Mouse (Mus musculus) forebrain, postnatal 0 days (tissue): ENCODE results near the gene Zgpat. TPM values are rescaled to one million over a fixed set of nuclear protein-coding genes. Genes with fewer than 3 reads are reported as not detected.

Experiments used
- ATAC-seq: fragments of 200-750 bp; cut with Nextera tagmentation; 2 replicates; pipeline ENCODE4 v1.8.0; 2017; ENCODE audit warnings: mild to moderate bottlenecking, moderate library complexity
- DNase-seq: peaks from one replicate; pipeline ENCODE4 v3.0.0-alpha.2; 2015
- H3K27ac ChIP-seq: fragments of 300-500 bp; sonication (generic); 2 replicates; pipeline ENCODE4 v1.5.1; 2014; ENCODE audit warnings: low read depth, mild to moderate bottlenecking, antibody characterized with exemption, low read length, moderate library complexity, mixed read lengths
- H3K27me3 ChIP-seq: fragments of 300-500 bp; sonication (generic); 2 replicates; pipeline ENCODE4 v1.6.1; 2014; ENCODE audit warnings: mild to moderate bottlenecking, low read length, mixed read lengths; ENCODE audit not compliant: insufficient read depth
- H3K36me3 ChIP-seq: fragments of 300-500 bp; sonication (generic); 2 replicates; pipeline ENCODE4 v1.6.1; 2014; ENCODE audit warnings: mild to moderate bottlenecking, moderate library complexity; ENCODE audit not compliant: insufficient read depth
- H3K4me1 ChIP-seq: fragments of 300-500 bp; sonication (generic); 2 replicates; pipeline ENCODE4 v1.6.1; 2014; ENCODE audit warnings: antibody characterized with exemption; ENCODE audit not compliant: insufficient read depth
- H3K4me2 ChIP-seq: fragments of 300-500 bp; sonication (generic); 2 replicates; pipeline ENCODE4 v1.6.1; 2014; ENCODE audit warnings: low read depth, mild to moderate bottlenecking, moderate library complexity
- H3K4me3 ChIP-seq: fragments of 300-500 bp; sonication (generic); 2 replicates; pipeline ENCODE4 v1.5.1; 2014; ENCODE audit warnings: low read depth, low read length, mixed read lengths
- H3K9ac ChIP-seq: fragments of 300-500 bp; sonication (generic); 2 replicates; pipeline ENCODE4 v1.6.1; 2014; ENCODE audit warnings: mild to moderate bottlenecking
- H3K9me3 ChIP-seq: fragments of 300-500 bp; sonication (generic); 2 replicates; pipeline ENCODE4 v1.6.1; 2016; ENCODE audit warnings: low read length
- CTCF ChIP-seq: sonication (generic); IDR thresholded peaks from 2 replicates; pipeline ENCODE4 v1.5.1; 2016; ENCODE audit warnings: antibody characterized with exemption, control low read depth, low read depth
- WGBS: fragments of 180-500 bp; shearing (Covaris S2); extraction: QIAGEN DNeasy Blood & Tissue Kit; methylation state at CpG from one replicate; pipeline ENCODE4 v1.1.7; 2014; 5-methylcytosine and 5-hydroxymethylcytosine counted together
- polyA plus RNA-seq: library from polyadenylated mRNA; unstranded; fragments of >200 nt; fragmentation: Nextera tagmentation; extraction: Ambion mirVana; gene quantifications from 2 replicates; pipeline ENCODE4 v1.2.1, GENCODE M21; 2015
- total RNA-seq: library from RNA; depleted of rRNA; stranded (reverse); fragments of >200 nt; gene quantifications from 2 replicates; pipeline ENCODE4 v1.2.3, GENCODE M21; 2014

The Zgpat gene
- total and polyA plus RNA-seq, 2 experiments from 2014 or later, result 39.6 to 99.0 TPM

DNA sequence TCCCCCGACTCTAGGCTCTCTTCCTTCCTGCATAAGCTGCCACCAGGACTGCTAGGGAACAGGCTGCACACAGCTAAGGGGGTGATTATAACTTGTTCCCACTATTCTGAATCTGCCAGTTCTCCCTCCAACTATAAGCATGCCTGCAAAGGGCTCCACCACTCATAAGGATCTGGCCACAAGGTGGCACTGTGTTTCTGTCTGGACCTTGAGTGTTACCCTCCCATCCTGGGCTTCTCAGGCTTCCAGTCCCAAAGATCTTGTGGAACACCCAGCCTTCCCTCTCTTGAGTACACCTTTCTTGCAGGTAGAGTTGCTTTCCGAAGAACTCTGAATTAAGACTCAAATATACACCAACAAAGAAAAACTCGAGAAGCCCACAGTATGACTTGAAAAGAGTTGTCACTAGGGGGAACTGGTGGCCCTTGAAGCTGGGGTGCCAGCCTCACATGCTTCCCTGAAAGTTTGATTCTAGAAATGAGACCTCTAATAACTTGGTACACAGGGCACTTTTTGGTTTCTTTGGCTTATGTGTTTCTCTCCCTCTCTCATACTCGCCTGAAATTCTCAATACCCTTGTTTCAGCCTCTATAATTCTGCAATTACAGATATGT lies 28.0 kb downstream of the Zgpat start:
- TF ChIP-seq CTCF, result peak; percentile 93
- 31% methylated on average over 4 of the region's 4 CpGs for WGBS
- H3K4me2 ChIP-seq, result no peak overlapping the region
- no peaks in the 10 kb centered on the region for H3K4me1 ChIP-seq
- H3K9ac ChIP-seq, result no peak overlapping the region
- H3K9me3 ChIP-seq, result no peaks in the 10 kb centered on the region
- no peak overlapping the region for H3K4me3 ChIP-seq
- peak; percentile 91 for DNase-seq
- no peak overlapping the region for H3K27ac ChIP-seq
- ATAC-seq, result peak; percentile 93
- 0 out of 2 replicates have a peak, but pooled peaks cover 13% of the 10 kb centered on the region for H3K36me3 ChIP-seq
- no peaks in the 10 kb centered on the region for H3K27me3 ChIP-seq

DNA sequence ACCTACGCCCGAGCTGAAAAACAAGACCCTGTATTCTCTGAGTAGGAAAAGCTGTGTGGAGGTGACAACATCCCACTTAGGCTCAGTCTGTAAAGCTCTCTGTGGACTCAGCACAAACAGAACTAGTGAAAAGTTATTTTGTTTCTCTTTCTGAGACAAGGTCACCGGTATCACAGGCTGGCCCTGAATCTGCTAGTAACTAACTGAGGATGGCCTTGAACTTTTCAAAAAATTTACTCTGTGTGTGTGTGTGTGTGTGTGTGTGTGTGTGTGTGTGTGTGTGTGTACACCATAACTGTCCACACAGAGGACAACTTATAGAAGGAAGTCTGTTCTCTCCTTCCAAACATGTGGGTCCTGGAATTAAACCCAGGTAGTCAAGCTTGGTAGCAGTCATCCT lies 29.4 kb downstream of the Zgpat start:
- Histone ChIP-seq H3K9ac (no peak overlapping the region), H3K27me3 (no peaks in the 10 kb centered on the region), H3K4me3 (no peak overlapping the region), H3K4me2 (no peak overlapping the region), H3K9me3 (no peaks in the 10 kb centered on the region), H3K36me3 (0 out of 2 replicates have a peak, but pooled peaks cover 13% of the 10 kb centered on the region), H3K27ac (no peak overlapping the region), H3K4me1 (no peaks in the 10 kb centered on the region)
- WGBS, result 95% methylated on average over 3 of the region's 3 CpGs
- ATAC-seq (no peak), DNase-seq (no peak)
- TF ChIP-seq CTCF, result no peak

DNA sequence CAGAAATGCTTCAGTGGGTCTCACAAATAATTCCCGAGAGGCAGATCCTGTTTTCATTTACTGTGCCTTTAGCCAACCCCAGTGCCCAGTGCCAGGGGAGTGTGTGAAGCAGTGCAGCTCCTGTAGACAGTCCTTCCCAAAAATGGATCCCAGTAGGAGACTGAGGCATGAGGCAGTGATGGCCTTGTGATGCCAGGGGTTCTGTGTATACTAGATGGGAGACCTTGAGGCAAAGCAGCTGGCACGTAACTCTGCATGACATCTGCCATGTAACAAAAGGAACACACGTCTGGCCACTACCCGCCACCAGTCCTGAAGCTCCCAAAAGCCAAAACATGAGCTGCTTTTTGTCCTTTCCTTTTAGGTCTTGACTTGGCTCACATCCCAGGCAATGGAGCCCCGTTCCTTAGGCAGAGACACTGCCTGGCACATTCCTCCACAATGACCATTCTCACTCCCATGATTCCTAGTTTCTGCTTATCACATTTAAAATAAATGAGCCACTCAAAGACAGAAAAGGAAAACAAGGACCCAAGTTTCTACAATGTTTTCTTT lies 32.6 kb downstream of the Zgpat start:
- WGBS, result 50% methylated on average over 5 of the region's 5 CpGs
- Histone ChIP-seq H3K27ac (no peak overlapping the region), H3K9me3 (no peaks in the 10 kb centered on the region), H3K4me3 (no peak overlapping the region), H3K9ac (no peak overlapping the region), H3K4me2 (no peak overlapping the region), H3K27me3 (no peaks in the 10 kb centered on the region), H3K4me1 (no peaks in the 10 kb centered on the region), H3K36me3 (no peaks in the 10 kb centered on the region)
- no peak for DNase-seq
- ATAC-seq, result no peak
- no peak for TF ChIP-seq CTCF

DNA sequence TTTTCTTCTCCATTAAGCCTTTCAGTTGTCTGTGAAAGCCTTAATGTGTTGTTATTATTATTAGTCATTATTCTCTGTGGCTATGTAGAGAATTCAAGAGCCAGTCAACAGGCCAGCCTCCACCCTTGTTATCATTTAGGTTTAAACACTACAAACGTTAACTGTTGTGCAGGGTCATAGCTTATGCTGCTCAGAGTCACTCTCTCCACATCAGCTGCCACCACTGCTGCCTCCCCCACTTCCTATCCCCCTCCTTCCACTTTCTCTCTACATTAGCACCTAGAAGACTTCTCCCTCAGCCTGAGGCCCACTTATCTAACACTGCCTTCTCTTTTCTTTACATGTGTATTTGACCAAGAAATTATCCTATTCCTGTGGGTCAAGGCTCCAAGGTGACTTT lies 36.8 kb downstream of the Zgpat start:
- no peak overlapping the region for H3K4me2 ChIP-seq
- ATAC-seq (no peak), DNase-seq (no peak)
- WGBS, result 46% methylated on average over 1 of the region's 1 CpGs
- H3K27ac ChIP-seq, result no peak overlapping the region
- H3K9me3 ChIP-seq, result no peaks in the 10 kb centered on the region
- TF ChIP-seq CTCF, result no peak
- H3K4me3 ChIP-seq, result no peak overlapping the region
- H3K36me3 ChIP-seq, result no peaks in the 10 kb centered on the region
- no peaks in the 10 kb centered on the region for H3K4me1 ChIP-seq
- H3K27me3 ChIP-seq, result no peaks in the 10 kb centered on the region
- no peak overlapping the region for H3K9ac ChIP-seq

DNA sequence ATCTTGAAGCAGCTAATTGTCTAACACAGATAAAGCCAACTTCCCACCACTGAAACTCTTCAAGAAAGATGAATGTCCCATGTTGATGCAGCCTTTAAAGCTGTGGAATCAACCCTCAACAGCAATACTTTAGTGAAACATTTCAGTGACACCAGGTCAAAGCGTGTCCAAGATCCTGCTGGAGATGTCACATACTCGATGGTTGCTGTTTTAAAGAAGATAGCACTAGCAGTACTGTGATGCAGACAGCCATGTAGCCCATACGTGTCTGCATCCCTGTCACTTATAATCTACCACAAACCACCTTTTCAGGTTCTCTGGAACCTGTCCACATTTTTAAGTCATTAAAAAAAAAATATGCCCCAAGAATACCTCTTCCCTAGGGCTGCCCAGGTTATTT lies 39.0 kb downstream of the Zgpat start:
- H3K9ac ChIP-seq, result no peak overlapping the region
- H3K27ac ChIP-seq, result no peak overlapping the region
- H3K9me3 ChIP-seq, result no peaks in the 10 kb centered on the region
- DNase-seq (no peak), ATAC-seq (no peak)
- no peaks in the 10 kb centered on the region for H3K36me3 ChIP-seq
- no peak for TF ChIP-seq CTCF
- H3K4me1 ChIP-seq, result no peaks in the 10 kb centered on the region
- no peak overlapping the region for H3K4me2 ChIP-seq
- 89% methylated on average over 3 of the region's 3 CpGs for WGBS
- no peaks in the 10 kb centered on the region for H3K27me3 ChIP-seq
- H3K4me3 ChIP-seq, result no peak overlapping the region

DNA sequence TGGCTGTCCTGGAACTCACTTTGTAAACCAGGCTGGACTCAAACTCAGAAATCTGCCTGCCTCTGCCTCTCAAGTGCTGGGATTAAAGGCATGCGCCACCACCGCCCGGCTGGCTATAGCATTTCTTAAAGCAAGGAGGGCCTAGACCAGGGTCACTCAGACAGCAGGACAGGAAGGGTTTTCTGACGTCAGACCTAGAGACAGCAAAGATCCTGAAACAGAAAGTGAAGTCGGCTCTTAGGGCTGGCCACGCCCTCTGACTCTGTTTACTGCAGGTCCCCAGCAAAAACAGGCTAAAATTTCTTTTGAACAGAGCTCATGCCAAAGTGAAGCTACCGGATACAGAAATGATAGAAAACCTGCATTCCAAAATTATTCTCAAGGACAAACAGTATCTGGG lies 44.9 kb downstream of the Zgpat start:
- Histone ChIP-seq H3K27me3 (no peaks in the 10 kb centered on the region), H3K4me2 (no peak overlapping the region), H3K27ac (no peak overlapping the region), H3K9ac (no peak overlapping the region), H3K4me3 (no peak overlapping the region), H3K4me1 (no peaks in the 10 kb centered on the region), H3K36me3 (no peaks in the 10 kb centered on the region), H3K9me3 (no peaks in the 10 kb centered on the region)
- 84% methylated on average over 7 of the region's 7 CpGs for WGBS
- DNase-seq, result no peak
- no peak for TF ChIP-seq CTCF
- no peak for ATAC-seq

DNA sequence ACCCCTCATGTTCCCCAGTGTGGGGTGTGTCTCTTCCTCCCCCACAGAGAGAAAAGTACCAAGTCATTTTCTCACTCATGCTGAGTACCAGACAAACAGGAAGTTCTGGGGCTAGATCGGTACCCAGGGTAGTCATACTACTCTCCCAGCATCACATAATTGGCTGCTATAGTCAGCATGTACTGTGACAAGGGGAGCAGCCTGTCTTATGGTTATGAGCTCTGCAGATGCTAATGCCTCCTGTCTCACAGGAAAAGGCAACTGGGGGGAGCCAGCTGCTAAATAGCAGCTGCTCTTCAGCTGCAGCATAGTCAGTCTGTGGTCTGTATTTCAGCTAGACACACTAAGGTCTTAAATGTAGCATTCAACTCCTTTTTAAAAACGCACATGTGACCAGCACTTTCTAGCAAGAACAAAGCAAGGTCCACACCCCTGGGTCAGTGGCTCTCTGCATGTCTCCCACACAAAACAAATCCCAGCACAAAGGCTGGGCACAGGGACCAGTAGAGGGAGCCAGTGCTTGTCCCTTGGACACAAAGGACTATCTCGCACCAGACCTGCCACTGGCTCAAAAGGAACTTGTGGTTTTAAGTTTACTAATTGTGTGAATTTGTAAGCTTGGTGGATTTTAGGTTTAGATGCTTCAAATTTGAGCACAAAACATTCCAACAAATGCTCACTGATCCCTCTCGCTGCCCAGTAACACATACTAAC lies 46.2 kb downstream of the Zgpat start:
- peak; percentile 83 for ATAC-seq
- WGBS, result 32% methylated on average over 4 of the region's 4 CpGs
- no peak overlapping the region for H3K4me3 ChIP-seq
- peak; percentile 72 for DNase-seq
- H3K9me3 ChIP-seq, result no peaks in the 10 kb centered on the region
- no peaks in the 10 kb centered on the region for H3K36me3 ChIP-seq
- no peaks in the 10 kb centered on the region for H3K4me1 ChIP-seq
- no peak overlapping the region for H3K4me2 ChIP-seq
- peak; percentile 74 for TF ChIP-seq CTCF
- H3K9ac ChIP-seq, result no peak overlapping the region
- no peak overlapping the region for H3K27ac ChIP-seq
- no peaks in the 10 kb centered on the region for H3K27me3 ChIP-seq
